Mouse (Mus musculus) stomach, embryonic 15.5 days (tissue): ENCODE results near the gene Surf2. TPM values are rescaled to one million over a fixed set of nuclear protein-coding genes. Genes with fewer than 3 reads are reported as not detected.
"Not testable (repeated sequence)": the region's sequence is repeated elsewhere in the genome, so short reads cannot be mapped to it uniquely, and the experiment has no call there.

Experiments used
- ATAC-seq: fragments of 200-750 bp; cut with Nextera tagmentation; 2 replicates; pipeline ENCODE4 v1.8.0; 2017; ENCODE audit warnings: low read depth, moderate number of reproducible peaks, moderate TSS enrichment; ENCODE audit not compliant: insufficient read depth, low FRiP score
- H3K27ac ChIP-seq: fragments of 300-500 bp; sonication (generic); 2 replicates; pipeline ENCODE4 v1.5.1; 2015; ENCODE audit warnings: mild to moderate bottlenecking, inconsistent platforms
- H3K27me3 ChIP-seq: fragments of 300-500 bp; sonication (generic); replicated peaks from 2 replicates; pipeline ENCODE4 v1.6.1; 2015; ENCODE audit warnings: inconsistent platforms
- H3K36me3 ChIP-seq: fragments of 300-500 bp; sonication (generic); 2 replicates; pipeline ENCODE4 v1.6.1; 2015; ENCODE audit warnings: inconsistent platforms
- H3K4me1 ChIP-seq: fragments of 300-500 bp; sonication (generic); 2 replicates; pipeline ENCODE4 v1.6.1; 2015; ENCODE audit warnings: inconsistent platforms
- H3K4me2 ChIP-seq: fragments of 300-500 bp; sonication (generic); 2 replicates; pipeline ENCODE4 v1.6.1; 2015; ENCODE audit warnings: mild to moderate bottlenecking, inconsistent platforms
- H3K4me3 ChIP-seq: fragments of 300-500 bp; sonication (generic); replicated peaks from 2 replicates; pipeline ENCODE4 v1.5.1; 2015; ENCODE audit warnings: inconsistent platforms
- H3K9ac ChIP-seq: fragments of 300-500 bp; sonication (generic); 2 replicates; pipeline ENCODE4 v1.6.1; 2015; ENCODE audit warnings: inconsistent platforms
- H3K9me3 ChIP-seq: fragments of 300-500 bp; sonication (generic); 2 replicates; pipeline ENCODE4 v1.6.1; 2016; ENCODE audit warnings: inconsistent platforms
- WGBS: fragments of 180-500 bp; shearing (Covaris S2); methylation state at CpG from one replicate; pipeline ENCODE4 v1.1.7; 2015; 5-methylcytosine and 5-hydroxymethylcytosine counted together
- polyA plus RNA-seq: library from polyadenylated mRNA; unstranded; fragments of >200 nt; fragmentation: Nextera tagmentation; extraction: Ambion mirVana; gene quantifications from 2 replicates; pipeline ENCODE4 v1.2.1, GENCODE M21; 2015

Surf2 gene
- polyA plus RNA-seq: 40.4 and 40.8 TPM in 2 replicates

GRCm38 (mm10) chr2:26915927-26916728, at the start of gene Surf2, which contains the start of gene Surf1:
Surf2 (plus strand) TSS chr2:26916367.
Surf1 (minus strand) TSS chr2:26916530.
- Histone ChIP-seq H3K4me3 (peak within 1 kb of the TSS; percentile 74), H3K9ac (peak within 1 kb of the TSS; percentile 55), H3K4me1 (peaks cover 30% of the 10 kb centered on the region), H3K27me3 (no peaks in the 10 kb centered on the region), H3K9me3 (no peaks in the 10 kb centered on the region), H3K4me2 (peak within 1 kb of the TSS; percentile 95), H3K36me3 (peaks cover 57% of the 10 kb centered on the region), H3K27ac (peak within 1 kb of the TSS; percentile 77)
- WGBS: 2% methylated on average over 47 of the region's 47 CpGs
- ATAC-seq: peak; percentile 67

GRCm38 (mm10) chr2:26870666-26871065, 45.5 kb upstream of the Surf2 start:
- H3K9ac ChIP-seq: no peak overlapping the region
- no peaks in the 10 kb centered on the region for H3K9me3 ChIP-seq
- H3K27me3 ChIP-seq: no peaks in the 10 kb centered on the region
- no peak overlapping the region for H3K27ac ChIP-seq
- no peaks in the 10 kb centered on the region for H3K4me1 ChIP-seq
- WGBS: 61% methylated on average over 6 of the region's 6 CpGs
- no peak for ATAC-seq
- no peak overlapping the region for H3K4me2 ChIP-seq
- no peaks in the 10 kb centered on the region for H3K36me3 ChIP-seq
- no peak overlapping the region for H3K4me3 ChIP-seq

GRCm38 (mm10) chr2:26878571-26878970, 37.6 kb upstream of the Surf2 start:
- H3K9me3 ChIP-seq: no peaks in the 10 kb centered on the region
- no peaks in the 10 kb centered on the region for H3K4me1 ChIP-seq
- H3K36me3 ChIP-seq: no peaks in the 10 kb centered on the region
- ATAC-seq: no peak
- H3K9ac ChIP-seq: no peak overlapping the region
- H3K27ac ChIP-seq: no peak overlapping the region
- H3K4me2 ChIP-seq: no peak overlapping the region
- no peaks in the 10 kb centered on the region for H3K27me3 ChIP-seq
- H3K4me3 ChIP-seq: no peak overlapping the region

- not testable (repeated sequence) for H3K36me3 ChIP-seq, H3K4me3 ChIP-seq, H3K27ac ChIP-seq, H3K9me3 ChIP-seq, ATAC-seq, H3K4me1 ChIP-seq, H3K9ac ChIP-seq, H3K4me2 ChIP-seq, H3K27me3 ChIP-seq
- 86% methylated on average over 2 of the region's 2 CpGs for WGBS
Measured at GRCm38 (mm10) chr2:26885541-26885940, 30.6 kb upstream of the Surf2 start.

- H3K4me2 ChIP-seq, H3K9me3 ChIP-seq, H3K4me1 ChIP-seq, H3K27ac ChIP-seq, H3K27me3 ChIP-seq, ATAC-seq, H3K4me3 ChIP-seq, H3K9ac ChIP-seq: not testable (repeated sequence)
- peaks cover 15% of the 10 kb centered on the region for H3K36me3 ChIP-seq
- WGBS: 80% methylated on average over 4 of the region's 4 CpGs
Measured at GRCm38 (mm10) chr2:26886170-26886569, 30.0 kb upstream of the Surf2 start.

GRCm38 (mm10) chr2:26895898-26896297, 20.3 kb upstream of the Surf2 start:
- Histone ChIP-seq H3K36me3 (peaks cover 54% of the 10 kb centered on the region), H3K27ac (no peak overlapping the region), H3K4me2 (no peak overlapping the region), H3K9ac (no peak overlapping the region), H3K9me3 (no peaks in the 10 kb centered on the region), H3K4me1 (no peaks in the 10 kb centered on the region), H3K4me3 (no peak overlapping the region), H3K27me3 (no peaks in the 10 kb centered on the region)
- no peak for ATAC-seq
- 88% methylated on average over 4 of the region's 4 CpGs for WGBS

GRCm38 (mm10) chr2:26900731-26901130, 15.4 kb upstream of the Surf2 start:
- no peak for ATAC-seq
- peaks cover 15% of the 10 kb centered on the region for H3K4me1 ChIP-seq
- H3K36me3 ChIP-seq: peaks cover 28% of the 10 kb centered on the region
- WGBS: 50% methylated on average over 1 of the region's 1 CpGs
- H3K27me3 ChIP-seq: no peaks in the 10 kb centered on the region
- H3K9ac ChIP-seq: no peak overlapping the region
- H3K27ac ChIP-seq: no peak overlapping the region
- H3K4me3 ChIP-seq: no peak overlapping the region
- H3K4me2 ChIP-seq: no peak overlapping the region
- H3K9me3 ChIP-seq: no peaks in the 10 kb centered on the region

GRCm38 (mm10) chr2:26901834-26902400, 14.2 kb upstream of the Surf2 start:
- Histone ChIP-seq H3K4me1 (peaks cover 15% of the 10 kb centered on the region), H3K27ac (peak overlapping the region; percentile 84; the same call in 1 of the 2 replicates), H3K27me3 (no peaks in the 10 kb centered on the region), H3K4me3 (peak overlapping the region; percentile 86), H3K4me2 (peak overlapping the region; percentile 67), H3K36me3 (peaks cover 31% of the 10 kb centered on the region), H3K9me3 (no peaks in the 10 kb centered on the region), H3K9ac (peak overlapping the region; percentile 75; the same call in 1 of the 2 replicates)
- ATAC-seq: no peak
- WGBS: 9% methylated on average over 7 of the region's 7 CpGs

GRCm38 (mm10) chr2:26902467-26903220, 13.5 kb upstream of the Surf2 start, which contains the start of gene Surf6:
Surf6 (minus strand) TSS chr2:26902879.
- peak within 1 kb of the TSS; percentile 75 for H3K9ac ChIP-seq
- H3K36me3 ChIP-seq: peaks cover 36% of the 10 kb centered on the region
- no peaks in the 10 kb centered on the region for H3K9me3 ChIP-seq
- peak within 1 kb of the TSS; percentile 84 for H3K27ac ChIP-seq
- H3K4me2 ChIP-seq: peak within 1 kb of the TSS; percentile 67
- no peaks in the 10 kb centered on the region for H3K27me3 ChIP-seq
- ATAC-seq: peak; percentile 96
- under 1% methylated on average over 41 of the region's 41 CpGs for WGBS
- peak within 1 kb of the TSS; percentile 86 for H3K4me3 ChIP-seq
- H3K4me1 ChIP-seq: peaks cover 15% of the 10 kb centered on the region

GRCm38 (mm10) chr2:26903311-26903710, 12.9 kb upstream of the Surf2 start:
- H3K9ac ChIP-seq: peak overlapping the region; percentile 39
- peak overlapping the region; percentile 67 for H3K4me2 ChIP-seq
- H3K27ac ChIP-seq: peak overlapping the region; percentile 84
- H3K9me3 ChIP-seq: no peaks in the 10 kb centered on the region
- peaks cover 29% of the 10 kb centered on the region for H3K36me3 ChIP-seq
- ATAC-seq: no peak
- peaks cover 15% of the 10 kb centered on the region for H3K4me1 ChIP-seq
- peak overlapping the region; percentile 86 for H3K4me3 ChIP-seq
- H3K27me3 ChIP-seq: no peaks in the 10 kb centered on the region
- WGBS: 12% methylated on average over 7 of the region's 7 CpGs

- ATAC-seq: no peak
- Histone ChIP-seq H3K27ac (no peak overlapping the region), H3K4me3 (no peak overlapping the region), H3K9me3 (no peaks in the 10 kb centered on the region), H3K9ac (no peak overlapping the region), H3K27me3 (no peaks in the 10 kb centered on the region), H3K4me2 (no peak overlapping the region), H3K36me3 (peaks cover 16% of the 10 kb centered on the region), H3K4me1 (peaks cover 26% of the 10 kb centered on the region)
- WGBS: 82% methylated on average over 2 of the region's 2 CpGs
Measured at GRCm38 (mm10) chr2:26905936-26906335, 10.2 kb upstream of the Surf2 start.

GRCm38 (mm10) chr2:26906431-26906830, 9.7 kb upstream of the Surf2 start:
- Histone ChIP-seq H3K9ac (no peak overlapping the region), H3K4me2 (no peak overlapping the region), H3K36me3 (peaks cover 16% of the 10 kb centered on the region), H3K4me3 (no peak overlapping the region), H3K4me1 (peaks cover 26% of the 10 kb centered on the region), H3K27me3 (no peaks in the 10 kb centered on the region), H3K27ac (no peak overlapping the region), H3K9me3 (no peaks in the 10 kb centered on the region)
- WGBS: 91% methylated on average over 3 of the region's 3 CpGs
- ATAC-seq: no peak
